Mouse (Mus musculus) left cerebral cortex, postnatal 10 days (tissue): ENCODE results near the gene Tbl2. TPM values are rescaled to one million over a fixed set of nuclear protein-coding genes. Genes with fewer than 3 reads are reported as not detected.

Source experiments
- DNase-seq, 2 experiments: peaks; one replicate each; pipeline ENCODE4 v3.0.0; 2021 to 2022; ENCODE audit warnings: low spot score in 2 of 2, mixed read lengths in 1 of 2; ENCODE audit errors: extremely low spot score in 1 of 2
- intact Hi-C: fragments of 180-260 bp; cut with DNase I; formaldehyde crosslinking; loops from one replicate; pipeline ENCODE4 v1.15.1; 2025
- total RNA-seq, 2 experiments: library from RNA; stranded (reverse); gene quantifications; 2 replicates each; pipeline ENCODE4 v1.2.3; 2021

The Tbl2 gene
- total RNA-seq, 2 experiments from 2014 or later = 23.3 to 23.6 TPM

DNA sequence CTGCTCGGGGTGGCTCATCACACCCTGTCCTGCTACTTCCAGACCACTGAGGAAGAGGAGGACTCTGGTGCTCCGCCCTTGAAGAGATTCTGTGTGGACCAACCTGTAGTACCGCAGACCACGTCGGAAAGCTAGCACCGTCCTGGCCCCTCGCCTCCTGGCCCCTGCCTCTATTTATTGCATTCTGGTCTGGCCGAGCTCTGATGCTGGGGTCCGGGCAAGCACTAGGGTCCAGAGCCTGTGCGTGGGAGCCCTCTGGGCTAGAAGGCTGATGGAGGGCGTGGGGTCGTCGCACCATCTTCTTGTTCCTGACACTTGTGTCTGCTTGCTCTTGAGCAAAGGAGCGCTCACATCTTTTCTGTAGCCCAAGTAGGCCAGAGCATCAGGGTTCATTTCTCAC is 31.3 kb downstream of the Tbl2 start:
- intact Hi-C loops = loop anchor here (10.0 kb wide), 1 partner anchor 166 kb away; no protein-coding TSS in a partner anchor
- no peak for DNase-seq

DNA sequence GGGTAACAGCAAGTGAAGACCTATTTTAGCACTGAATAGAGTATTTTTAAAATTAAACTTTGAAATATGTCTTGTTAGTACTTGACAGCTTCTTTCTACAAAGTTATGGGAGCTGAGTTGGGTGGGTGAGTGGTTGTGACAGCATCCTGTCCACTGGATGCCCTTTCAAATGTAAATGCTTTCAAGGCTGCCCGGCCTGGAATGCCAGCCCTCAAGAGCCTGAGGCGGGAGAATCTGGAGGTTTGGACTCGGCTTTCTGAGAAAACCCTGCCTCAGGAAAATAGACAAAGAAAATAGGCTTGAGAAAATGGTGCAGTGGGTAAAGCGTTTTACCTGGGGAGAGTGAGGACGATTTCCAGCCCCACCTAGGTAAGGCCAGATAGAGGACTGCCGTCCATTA is 32.3 kb downstream of the Tbl2 start:
- intact Hi-C loops = loop anchor here (10.0 kb wide), 1 partner anchor 167 kb away; no protein-coding TSS in a partner anchor
- DNase-seq = no peak

GRCm38 (mm10) chr5:135183131-135183861 is 33.8 kb downstream of the Tbl2 start:
- peak in 1 of 2 experiments; percentile 58 for DNase-seq
- intact Hi-C loops = loop anchor here (10.0 kb wide), 1 partner anchor 168 kb away; no protein-coding TSS in a partner anchor

- intact Hi-C loops = loop anchor here (5.0 to 10.0 kb wide), 2 partner anchors 63 to 170 kb away; no protein-coding TSS in a partner anchor
- DNase-seq = no peak
Observed at GRCm38 (mm10) chr5:135185016-135185415, 35.6 kb downstream of the Tbl2 start.

GRCm38 (mm10) chr5:135185596-135185995 is 36.1 kb downstream of the Tbl2 start:
- no peak for DNase-seq
- intact Hi-C loops = loop anchor here (5.0 to 10.0 kb wide), 2 partner anchors 63 to 171 kb away; no protein-coding TSS in a partner anchor

GRCm38 (mm10) chr5:135186231-135186620 is 36.8 kb downstream of the Tbl2 start:
- DNase-seq = no peak
- intact Hi-C loops = loop anchor here (5.0 to 10.0 kb wide), 2 partner anchors 64 to 171 kb away; no protein-coding TSS in a partner anchor

- intact Hi-C loops = loop anchor here (5.0 to 10.0 kb wide), 2 partner anchors 64 to 172 kb away; no protein-coding TSS in a partner anchor
- peak; percentile 98 to 100 for DNase-seq
Observed at GRCm38 (mm10) chr5:135186621-135187348, 37.3 kb downstream of the Tbl2 start, which contains the start of gene Baz1b. TSS of gene Baz1b (plus strand) at chr5:135187264.

GRCm38 (mm10) chr5:135187349-135188213 is 38.1 kb downstream of the Tbl2 start:
- intact Hi-C loops = loop anchor here (5.0 to 10.0 kb wide), 2 partner anchors 65 to 173 kb away; no protein-coding TSS in a partner anchor
- peak in 1 of 2 experiments; percentile 55 for DNase-seq

DNA sequence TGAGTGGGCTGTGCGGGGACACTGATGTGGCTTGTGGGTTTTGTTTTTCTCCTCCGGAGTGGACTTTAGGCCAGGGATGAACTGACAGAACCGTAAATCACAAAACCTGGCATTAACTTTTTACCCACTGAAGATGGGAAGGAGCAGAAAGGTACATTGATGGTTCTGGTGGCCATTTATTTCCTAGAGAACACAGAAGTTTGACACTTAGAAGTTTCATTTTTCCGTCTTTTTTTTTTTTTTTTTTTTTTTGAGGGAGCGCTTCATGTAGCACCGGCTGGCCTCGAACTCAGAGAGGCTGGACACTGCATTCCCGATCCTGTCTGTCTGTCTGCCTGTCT is 38.7 kb downstream of the Tbl2 start:
- intact Hi-C loops = loop anchor here (5.0 to 10.0 kb wide), 2 partner anchors 66 to 173 kb away; no protein-coding TSS in a partner anchor
- DNase-seq = no peak

DNA sequence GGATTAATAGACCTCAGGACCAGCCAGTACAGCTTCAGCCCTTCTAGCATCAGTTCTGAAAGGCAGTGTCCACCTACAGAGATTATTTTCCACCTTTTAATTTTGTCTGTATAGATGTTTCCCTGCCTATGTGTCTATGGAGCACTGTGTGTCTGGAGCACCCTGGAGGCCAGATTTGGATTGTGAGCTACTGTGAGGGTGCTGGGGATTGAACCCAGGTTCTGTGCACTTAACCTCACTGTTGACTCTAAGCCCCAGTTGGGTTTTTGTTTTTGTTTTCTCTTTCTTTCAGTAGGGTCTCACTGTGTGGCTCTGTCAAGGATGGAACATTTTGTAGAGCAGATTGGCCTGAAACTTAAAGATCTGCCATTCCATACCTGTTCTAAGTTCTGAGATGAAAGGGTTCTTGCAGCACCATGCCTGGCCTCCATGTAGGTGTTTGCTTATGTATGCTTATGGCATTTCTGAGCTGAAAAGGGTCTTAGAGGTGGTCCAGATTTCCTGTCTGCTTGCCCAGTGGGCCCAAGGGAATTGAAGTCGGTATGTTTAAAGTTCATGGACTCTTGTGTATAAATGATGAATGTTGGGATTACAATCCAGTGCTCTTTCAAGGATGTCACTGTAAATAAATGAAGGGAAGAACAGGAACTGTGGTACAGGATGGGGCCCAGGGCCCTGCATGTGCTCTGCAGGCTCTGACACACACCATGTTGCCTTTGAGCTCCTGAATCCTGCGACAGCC is 40.0 kb downstream of the Tbl2 start:
- intact Hi-C loops = loop anchor here (5.0 to 10.0 kb wide), 3 partner anchors 32 to 175 kb away; no protein-coding TSS in a partner anchor
- DNase-seq = no peak

DNA sequence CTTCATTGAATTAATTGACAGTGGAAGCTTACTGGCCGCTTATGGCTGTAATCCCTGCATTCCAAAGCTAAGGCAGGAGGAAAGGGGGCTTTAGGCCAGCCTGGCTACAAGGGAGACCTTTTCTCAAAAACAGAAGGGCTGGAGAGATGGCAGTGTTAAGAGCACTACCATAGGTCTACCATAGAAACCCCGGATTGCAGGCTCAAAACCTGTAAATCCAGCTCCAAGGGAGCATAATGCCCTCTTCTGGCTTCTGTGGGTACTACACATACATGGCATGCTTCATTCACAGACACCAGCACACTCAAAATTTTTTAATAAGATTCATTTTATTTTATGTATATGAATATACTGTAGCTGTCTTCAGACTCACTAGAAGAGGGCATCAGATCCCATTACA is 42.2 kb downstream of the Tbl2 start:
- peak in 1 of 2 experiments; percentile 44 for DNase-seq
- intact Hi-C loops = loop anchor here (5.0 kb wide), 1 partner anchor 34 kb away; no protein-coding TSS in a partner anchor

GRCm38 (mm10) chr5:135192431-135192830 is 43.0 kb downstream of the Tbl2 start:
- intact Hi-C loops = loop anchor here (5.0 kb wide), 1 partner anchor 35 kb away; no protein-coding TSS in a partner anchor
- no peak for DNase-seq

GRCm38 (mm10) chr5:135196367-135196766 is 46.9 kb downstream of the Tbl2 start:
- DNase-seq = no peak
- intact Hi-C loops = no loop called here

GRCm38 (mm10) chr5:135202763-135203162 is 53.3 kb downstream of the Tbl2 start:
- no peak for DNase-seq
- intact Hi-C loops = no loop called here

DNA sequence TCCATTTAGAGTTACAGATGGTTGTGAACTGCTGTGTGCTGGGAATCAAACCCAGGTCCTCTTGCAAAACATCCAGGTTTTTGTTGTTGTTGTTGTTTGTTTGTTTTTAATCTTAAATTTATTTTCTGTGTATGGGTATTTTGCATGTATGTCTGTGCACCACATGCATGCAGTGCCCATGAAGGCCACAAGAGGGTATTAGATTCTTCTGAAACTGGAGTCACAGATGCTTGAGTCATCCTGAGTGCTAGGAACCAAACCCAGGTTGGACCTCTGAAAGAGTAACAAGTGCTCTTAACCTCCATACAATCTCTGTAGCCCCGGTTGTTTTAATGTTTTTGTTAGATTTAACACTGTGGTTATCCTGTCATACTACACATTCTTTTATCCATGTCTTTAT is 58.7 kb downstream of the Tbl2 start:
- intact Hi-C loops = no loop called here
- DNase-seq = no peak
